Mouse (Mus musculus): ENCODE results near the gene Cldn18. TPM values are rescaled to one million over a fixed set of nuclear protein-coding genes. Genes with fewer than 3 reads are reported as not detected.

The Cldn18 gene
- 189 TPM for polyA plus RNA-seq (2014; fragmentation: Illumina TruSeq; extraction: RNeasy Lipid Tissue Mini Kit (QIAGEN cat#74804); ENCODE audit: insufficient read depth, low read depth, low replicate concordance)

DNA sequence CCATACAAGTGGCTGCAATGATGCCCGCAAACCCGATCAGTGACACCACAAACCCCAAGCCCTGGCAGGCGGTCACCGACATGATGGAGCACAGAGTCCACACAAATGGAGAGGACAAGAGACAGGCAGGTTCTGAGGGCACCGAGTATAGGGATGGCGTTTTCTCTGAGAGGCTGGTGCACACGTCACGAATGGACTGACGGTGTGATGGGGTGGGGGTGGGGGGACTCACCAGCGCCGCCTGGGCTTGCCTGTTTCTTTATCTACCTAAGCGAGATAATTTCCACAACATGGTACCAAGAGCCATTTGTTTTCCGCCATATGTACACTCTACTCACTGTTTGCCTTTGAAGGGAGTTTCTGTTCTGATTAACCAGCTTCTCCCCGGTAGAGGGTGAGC is at the start of gene Cldn18:
Gene Cldn18, minus strand, starts transcription at position 134 of the 400 bp plus-strand sequence.

Other genes with a start within 250 kb of the Cldn18 start
- gene Armc8, start 148.4 kb downstream of the Cldn18 start, polyA plus RNA-seq (2014; fragmentation: Illumina TruSeq; extraction: RNeasy Lipid Tissue Mini Kit (QIAGEN cat#74804); ENCODE audit: insufficient read depth, low read depth, low replicate concordance), result 11.6 TPM
- 8.5 TPM for gene Dbr1, start 141.5 kb downstream of the Cldn18 start, polyA plus RNA-seq (2014; fragmentation: Illumina TruSeq; extraction: RNeasy Lipid Tissue Mini Kit (QIAGEN cat#74804); ENCODE audit: insufficient read depth, low read depth, low replicate concordance)
- gene A4gnt, start 104.8 kb downstream of the Cldn18 start, polyA plus RNA-seq (2014; fragmentation: Illumina TruSeq; extraction: RNeasy Lipid Tissue Mini Kit (QIAGEN cat#74804); ENCODE audit: insufficient read depth, low read depth, low replicate concordance), result not detected
- 4.8 TPM for gene Dzip1l, start 87.8 kb downstream of the Cldn18 start, polyA plus RNA-seq (2014; fragmentation: Illumina TruSeq; extraction: RNeasy Lipid Tissue Mini Kit (QIAGEN cat#74804); ENCODE audit: insufficient read depth, low read depth, low replicate concordance)
- not detected for gene Sox14, start 158.9 kb upstream of the Cldn18 start, polyA plus RNA-seq (2014; fragmentation: Illumina TruSeq; extraction: RNeasy Lipid Tissue Mini Kit (QIAGEN cat#74804); ENCODE audit: insufficient read depth, low read depth, low replicate concordance)

Measured in lung, adult 10 weeks (tissue).